Mouse (Mus musculus) heart, adult 2 months (tissue): ENCODE data around the gene Slc39a10. TPM values are rescaled to one million over a fixed set of nuclear protein-coding genes. Genes with fewer than 3 reads are reported as not detected.

ENCODE experiments used
- DNase-seq, 2 experiments: peaks; one replicate each; pipeline ENCODE4 v3.0.0; 2021
- H3K27ac ChIP-seq: fragments of 200-600 bp; 2 replicates; pipeline ENCODE4 v1.8.1; 2022
- H3K27me3 ChIP-seq: fragments of 200-500 bp; 2 replicates; pipeline ENCODE4 v1.6.1; 2012; ENCODE audit warnings: mild to moderate bottlenecking, low read length, inconsistent platforms, mixed read lengths; ENCODE audit not compliant: control insufficient read depth, insufficient read depth
- H3K36me3 ChIP-seq: fragments of 200-500 bp; 2 replicates; pipeline ENCODE4 v1.6.1; 2012; ENCODE audit warnings: low read length, inconsistent platforms; ENCODE audit not compliant: control insufficient read depth, insufficient read depth
- H3K4me1 ChIP-seq: fragments of 200-500 bp; 2 replicates; pipeline ENCODE4 v1.6.1; 2011; ENCODE audit warnings: low read length; ENCODE audit not compliant: control insufficient read depth, insufficient read depth
- H3K4me3 ChIP-seq: fragments of 200-600 bp; 2 replicates; pipeline ENCODE4 v1.8.1; 2022
- H3K79me2 ChIP-seq: fragments of 200-500 bp; replicated peaks from 2 replicates; pipeline ENCODE4 v1.6.1; 2012; ENCODE audit warnings: mild to moderate bottlenecking, inconsistent platforms, low read length, moderate library complexity, mixed read lengths; ENCODE audit not compliant: control insufficient read depth, insufficient read depth
- H3K9ac ChIP-seq: fragments of 200-500 bp; 2 replicates; pipeline ENCODE4 v1.6.1; 2012; ENCODE audit warnings: low read depth, mild to moderate bottlenecking, control low read depth, inconsistent platforms, low read length, mixed read lengths
- CTCF ChIP-seq: fragments of 200-600 bp; IDR thresholded peaks from 2 replicates; pipeline ENCODE4 v1.8.1; 2022; ENCODE audit warnings: antibody characterized with exemption, mild to moderate bottlenecking, moderate library complexity
- EP300 ChIP-seq: fragments of 200-500 bp; IDR thresholded peaks from 2 replicates; pipeline ENCODE4 v1.6.1; 2011; ENCODE audit warnings: low read depth, low read length, control low read depth; ENCODE audit not compliant: insufficient read depth
- POLR2A ChIP-seq: fragments of 200-500 bp; IDR thresholded peaks from 2 replicates; pipeline ENCODE4 v1.6.1; 2011; ENCODE audit warnings: mild to moderate bottlenecking, low read depth, low read length, control low read depth; ENCODE audit not compliant: insufficient read depth
- WGBS: fragments of 180-500 bp; shearing (Covaris S2); methylation state at CpG from one replicate; pipeline ENCODE4 v1.1.7; 2018; 5-methylcytosine and 5-hydroxymethylcytosine counted together
- intact Hi-C: fragments of 180-260 bp; cut with DNase I; formaldehyde crosslinking; loops from one replicate; pipeline ENCODE4 v1.15.1; 2025
- polyA plus RNA-seq: library from polyadenylated mRNA; depleted of rRNA; stranded (reverse); fragments of >200 nt; gene quantifications from 2 replicates; pipeline ENCODE4 v1.2.3, GENCODE M21; 2012
- total RNA-seq, 2 experiments: library from RNA; stranded (reverse); gene quantifications; 2 replicates each; pipeline ENCODE4 v1.2.3; 2021

Slc39a10 gene
- total and polyA plus RNA-seq, 3 experiments, result 3.5 to 10.3 (median 9.2) TPM

DNA sequence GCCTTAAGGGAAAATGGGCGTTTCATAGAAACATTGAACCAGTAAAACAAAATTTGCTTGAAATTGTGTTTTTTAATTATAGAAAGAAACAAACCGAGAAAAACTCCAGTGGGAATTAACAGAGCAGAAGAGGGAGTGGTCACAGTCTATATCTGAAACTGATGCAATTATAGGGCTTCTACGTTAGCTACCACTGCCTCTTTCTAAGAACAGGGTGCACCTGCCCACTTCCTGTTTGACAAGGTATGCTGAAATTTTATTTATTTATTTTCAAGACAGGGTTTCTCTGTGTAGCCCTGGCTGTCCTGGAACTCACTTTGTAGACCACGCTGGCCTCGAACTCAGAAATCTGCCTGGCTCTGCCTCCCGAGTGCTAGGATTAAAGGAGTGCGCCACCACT, 30.3 kb upstream of the Slc39a10 start:
- TF ChIP-seq CTCF, result no peak
- no peak for TF ChIP-seq POLR2A
- no peak for TF ChIP-seq EP300
- no peak overlapping the region for H3K27ac ChIP-seq
- no peaks in the 10 kb centered on the region for H3K36me3 ChIP-seq
- intact Hi-C loops, result loop anchor here (5.0 kb wide), 1 partner anchor 71 kb away; no protein-coding TSS in a partner anchor
- no peaks in the 10 kb centered on the region for H3K79me2 ChIP-seq
- no peak for DNase-seq
- no peaks in the 10 kb centered on the region for H3K27me3 ChIP-seq
- H3K4me1 ChIP-seq, result no peaks in the 10 kb centered on the region
- no peak overlapping the region for H3K9ac ChIP-seq
- no peak overlapping the region for H3K4me3 ChIP-seq
- WGBS, result 84% methylated on average over 7 of the region's 7 CpGs

DNA sequence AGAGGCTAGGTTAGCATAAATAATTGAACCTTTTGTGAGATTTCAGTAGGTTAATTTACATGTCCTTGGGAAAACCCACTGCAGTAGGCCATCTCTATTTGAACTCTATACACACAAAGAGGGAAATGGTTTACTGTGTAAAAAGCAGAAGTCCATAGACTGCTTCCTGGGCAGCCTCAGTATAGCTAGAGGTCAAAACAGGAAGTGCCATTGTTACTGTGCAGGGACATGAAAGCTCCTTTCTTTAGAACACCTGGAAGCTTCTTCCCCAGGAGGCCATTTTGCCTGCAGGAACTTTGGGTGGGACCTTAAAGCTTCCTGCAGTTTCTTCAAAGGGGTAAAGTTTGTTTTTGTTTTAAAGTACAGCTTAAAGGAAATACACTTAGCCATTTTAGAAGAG, 29.0 kb upstream of the Slc39a10 start:
- H3K27ac ChIP-seq, result peak overlapping the region; percentile 15; the same call in 1 of the 2 replicates
- TF ChIP-seq EP300, result no peak
- H3K79me2 ChIP-seq, result no peaks in the 10 kb centered on the region
- H3K4me3 ChIP-seq, result no peak overlapping the region
- no peak overlapping the region for H3K9ac ChIP-seq
- no peaks in the 10 kb centered on the region for H3K36me3 ChIP-seq
- no peaks in the 10 kb centered on the region for H3K27me3 ChIP-seq
- peak in 1 of 2 experiments; percentile 15 for DNase-seq
- intact Hi-C loops, result loop anchor here (5.0 kb wide), 1 partner anchor 69 kb away; no protein-coding TSS in a partner anchor
- no peaks in the 10 kb centered on the region for H3K4me1 ChIP-seq

DNA sequence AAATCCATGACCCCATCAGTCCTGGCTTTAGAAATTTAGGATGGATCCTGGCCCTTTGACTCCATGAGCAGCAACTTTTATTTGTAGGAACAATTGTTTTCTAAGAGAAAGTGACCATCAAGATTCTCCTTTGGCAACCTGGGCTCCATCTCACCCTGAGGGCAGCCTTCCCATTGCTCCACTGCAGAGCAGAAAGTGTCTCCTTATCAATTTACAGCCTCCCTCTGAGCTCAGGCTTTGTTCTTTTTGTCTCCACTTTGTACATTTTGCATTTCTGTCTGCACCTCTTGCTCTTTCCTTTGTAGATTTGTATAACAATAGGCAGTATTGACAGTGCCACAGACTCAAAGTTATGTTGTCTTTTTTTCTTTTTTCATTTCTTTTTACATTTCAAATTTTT, 23.6 kb upstream of the Slc39a10 start:
- Histone ChIP-seq H3K9ac (no peak overlapping the region), H3K79me2 (no peaks in the 10 kb centered on the region), H3K4me1 (no peaks in the 10 kb centered on the region), H3K36me3 (no peaks in the 10 kb centered on the region), H3K4me3 (no peak overlapping the region), H3K27me3 (no peaks in the 10 kb centered on the region), H3K27ac (no peak overlapping the region)
- no peak for DNase-seq
- no peak for TF ChIP-seq EP300
- no peak for TF ChIP-seq CTCF
- TF ChIP-seq POLR2A, result no peak
- intact Hi-C loops, result no loop called here

DNA sequence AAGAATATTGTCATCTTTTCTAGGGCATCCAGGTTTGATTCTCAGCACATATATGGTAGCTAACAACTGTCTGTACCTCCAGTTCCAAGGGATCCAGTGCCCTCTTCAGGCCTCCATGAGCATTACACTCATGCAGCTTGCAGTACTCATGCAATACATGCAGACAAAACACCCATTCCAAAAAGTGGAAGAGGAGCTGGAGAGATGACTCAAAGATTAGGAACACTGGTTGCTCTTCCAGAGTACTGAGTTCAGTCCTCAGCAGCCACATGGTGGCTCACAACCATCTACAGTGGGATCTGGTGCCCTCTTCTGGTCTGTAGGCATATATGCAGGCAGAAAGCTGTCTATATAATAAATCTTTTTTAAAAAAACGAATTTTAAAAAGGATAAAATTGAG, 21.7 kb upstream of the Slc39a10 start:
- Histone ChIP-seq H3K4me3 (no peak overlapping the region), H3K36me3 (no peaks in the 10 kb centered on the region), H3K27me3 (no peaks in the 10 kb centered on the region), H3K79me2 (no peaks in the 10 kb centered on the region), H3K27ac (no peak overlapping the region), H3K9ac (no peak overlapping the region), H3K4me1 (no peaks in the 10 kb centered on the region; the same call in 1 of the 2 replicates)
- WGBS, result 52% methylated on average over 1 of the region's 1 CpGs
- TF ChIP-seq CTCF (peak; percentile 55), POLR2A (no peak)
- intact Hi-C loops, result loop anchor here (5.0 kb wide), 1 partner anchor 37 kb away; no protein-coding TSS in a partner anchor
- no peak for DNase-seq

DNA sequence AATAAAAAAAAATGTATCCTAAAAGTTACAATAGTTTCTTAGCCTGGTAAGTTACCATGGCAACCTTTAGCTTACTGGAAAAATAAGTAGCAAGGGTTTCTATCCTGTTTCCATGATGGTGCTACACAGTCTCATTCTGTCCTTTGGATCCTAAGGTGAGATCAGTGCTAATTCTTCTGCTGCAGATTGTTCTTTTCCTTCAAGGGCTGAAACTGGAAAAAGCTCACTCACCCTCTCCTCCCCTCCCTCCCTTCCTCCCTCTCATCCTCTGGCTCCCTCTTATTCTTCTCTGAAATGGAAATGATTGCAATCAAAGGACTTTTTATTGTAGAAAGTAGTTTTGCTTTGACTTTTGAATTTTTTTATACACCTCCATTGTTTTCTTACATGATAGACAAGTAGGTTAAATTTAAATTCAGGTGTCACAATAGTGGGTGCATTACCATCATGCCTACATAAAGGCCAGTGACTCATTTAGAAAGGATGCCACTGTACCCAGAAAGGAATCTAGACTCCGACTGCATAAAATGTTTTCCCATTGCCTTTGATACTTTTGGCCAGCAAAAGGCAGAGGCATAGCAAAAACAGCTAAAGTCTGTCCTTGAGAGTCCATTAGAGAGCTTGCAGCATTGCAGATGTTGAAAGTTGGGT, 20.0 kb upstream of the Slc39a10 start:
- peaks cover 5% of the 10 kb centered on the region for H3K4me1 ChIP-seq
- no peak for DNase-seq
- no peak overlapping the region for H3K9ac ChIP-seq
- TF ChIP-seq POLR2A (no peak), CTCF (no peak), EP300 (no peak)
- intact Hi-C loops, result loop anchor here (5.0 kb wide), 1 partner anchor 35 kb away; no protein-coding TSS in a partner anchor
- no peaks in the 10 kb centered on the region for H3K27me3 ChIP-seq
- no peaks in the 10 kb centered on the region for H3K79me2 ChIP-seq
- no peak overlapping the region for H3K27ac ChIP-seq
- 69% methylated on average over 1 of the region's 1 CpGs for WGBS
- H3K4me3 ChIP-seq, result no peak overlapping the region
- H3K36me3 ChIP-seq, result peaks cover 3% of the 10 kb centered on the region; the same call in 1 of the 2 replicates

DNA sequence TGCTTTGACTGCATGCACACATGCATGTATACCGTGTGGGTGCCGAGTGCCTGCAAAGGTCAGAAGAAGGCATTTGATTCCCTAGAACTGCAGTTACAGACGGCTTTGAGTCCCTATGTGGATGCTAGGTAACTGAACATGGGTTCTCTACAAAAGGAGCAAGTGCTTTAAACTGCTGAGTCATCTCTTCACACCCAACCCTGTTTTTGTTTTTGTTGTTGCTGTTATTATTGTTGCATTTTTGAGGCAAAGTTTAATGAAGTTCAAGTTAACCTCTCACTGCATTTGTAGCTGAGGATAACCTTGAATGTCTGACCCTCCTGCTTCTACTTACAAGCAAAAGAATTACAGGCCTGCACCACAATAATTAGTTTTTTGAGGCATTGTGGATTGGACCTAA, 17.5 kb upstream of the Slc39a10 start:
- 91% methylated on average over 3 of the region's 3 CpGs for WGBS
- TF ChIP-seq POLR2A (no peak), CTCF (no peak), EP300 (no peak)

More for the DNA sequence above, 17.5 kb upstream of the Slc39a10 start:
- no peak for DNase-seq
- Histone ChIP-seq H3K9ac (no peak overlapping the region), H3K4me3 (no peak overlapping the region), H3K27ac (no peak overlapping the region), H3K27me3 (no peaks in the 10 kb centered on the region), H3K4me1 (peaks cover 9% of the 10 kb centered on the region), H3K36me3 (peaks cover 6% of the 10 kb centered on the region; the same call in 1 of the 2 replicates), H3K79me2 (no peaks in the 10 kb centered on the region)
- intact Hi-C loops, result loop anchor here (5.0 kb wide), 1 partner anchor 33 kb away; no protein-coding TSS in a partner anchor
